Mouse (Mus musculus): ENCODE data around the gene Slc35a2. TPM values are rescaled to one million over a fixed set of nuclear protein-coding genes. Genes with fewer than 3 reads are reported as not detected.

Gene Slc35a2
- 38.3 TPM for total RNA-seq (2023)

DNA sequence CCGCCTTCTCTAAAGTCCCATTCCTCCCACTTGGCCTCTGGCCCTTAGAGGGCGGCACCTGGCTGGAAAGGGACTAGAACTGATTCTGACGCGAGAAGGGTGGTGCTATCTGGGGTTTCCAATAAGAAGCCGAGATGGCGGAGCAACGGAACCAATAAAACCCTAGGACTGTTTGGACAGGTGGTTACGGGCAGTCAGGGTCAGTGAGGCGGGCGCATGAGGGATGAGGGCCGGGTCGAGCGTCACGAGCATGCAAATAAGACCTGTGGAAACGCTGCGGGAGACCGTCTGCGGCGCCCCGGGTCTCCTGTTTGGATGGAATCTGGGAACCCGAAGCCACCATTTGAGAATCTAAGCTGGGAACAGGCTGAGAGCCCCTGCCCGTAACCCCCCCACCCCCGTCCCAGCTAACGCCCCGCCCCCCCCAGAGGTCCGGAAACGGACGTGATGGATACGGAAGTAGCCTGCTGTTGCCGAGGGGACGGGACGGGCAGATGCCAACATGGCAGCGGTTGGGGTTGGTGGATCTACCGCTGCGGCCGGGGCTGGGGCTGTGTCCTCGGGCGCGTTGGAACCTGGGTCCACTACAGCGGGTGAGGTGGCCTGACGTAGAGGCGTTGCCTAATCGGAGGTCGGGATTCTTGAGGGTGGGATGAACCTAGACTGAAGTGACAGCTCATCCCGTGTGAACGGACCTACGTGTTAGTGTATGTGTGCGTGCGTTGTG is at the start of gene Slc35a2:
Gene Slc35a2 (plus strand): TSS at position 188 of the 727 bp plus-strand sequence.

DNA sequence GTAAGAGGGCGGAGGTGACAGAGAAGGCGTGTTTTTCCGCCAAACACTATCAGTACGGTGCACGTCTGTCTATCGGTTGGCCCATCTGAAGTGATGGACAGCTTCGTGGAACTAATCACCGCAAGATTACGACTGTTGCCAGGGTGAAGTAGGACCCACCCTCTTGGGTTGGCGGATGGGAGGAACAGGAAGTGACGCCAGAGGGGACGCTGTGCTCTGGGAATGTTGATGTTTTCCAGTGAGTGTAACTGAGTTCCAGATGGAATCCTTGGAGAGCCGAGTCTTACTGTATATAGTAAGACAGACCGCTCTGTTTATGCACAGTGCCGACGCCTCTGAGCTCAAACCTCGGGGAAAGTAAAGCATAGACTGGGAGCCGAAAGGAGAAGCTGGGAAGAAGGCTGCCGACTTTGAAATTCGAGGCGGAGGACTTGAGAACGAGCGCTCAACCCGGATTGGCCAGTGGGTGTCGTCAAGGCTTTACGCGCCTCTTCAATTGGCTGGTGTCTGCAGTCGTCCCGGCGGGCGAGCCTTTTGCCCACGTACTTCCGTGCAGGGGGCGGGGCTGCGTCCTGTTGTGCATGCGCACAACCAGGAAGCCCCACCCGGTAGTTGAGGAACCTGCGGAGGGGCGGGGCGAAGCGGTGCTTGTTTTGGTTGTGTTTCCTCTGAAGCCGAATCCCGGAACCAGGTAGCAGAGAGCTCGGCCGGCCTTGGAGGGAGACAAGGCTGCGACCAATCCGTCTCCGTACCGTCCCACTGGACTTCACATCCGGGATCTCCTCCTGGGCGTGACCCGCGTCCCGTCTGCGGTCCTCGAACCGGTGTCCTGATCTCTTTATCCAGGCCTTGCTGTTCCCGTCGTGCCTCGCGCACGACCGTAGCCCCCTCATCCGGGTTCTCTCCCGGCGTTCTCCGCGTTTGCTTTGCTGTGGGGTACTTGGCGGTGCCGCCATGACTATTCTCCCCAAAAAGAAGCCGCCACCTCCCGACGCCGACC is 42.4 kb upstream of the Slc35a2 start, which contains the start of gene Otud5:
Gene Otud5 (plus strand): TSS at position 202 of the 1,000 bp plus-strand sequence.

DNA sequence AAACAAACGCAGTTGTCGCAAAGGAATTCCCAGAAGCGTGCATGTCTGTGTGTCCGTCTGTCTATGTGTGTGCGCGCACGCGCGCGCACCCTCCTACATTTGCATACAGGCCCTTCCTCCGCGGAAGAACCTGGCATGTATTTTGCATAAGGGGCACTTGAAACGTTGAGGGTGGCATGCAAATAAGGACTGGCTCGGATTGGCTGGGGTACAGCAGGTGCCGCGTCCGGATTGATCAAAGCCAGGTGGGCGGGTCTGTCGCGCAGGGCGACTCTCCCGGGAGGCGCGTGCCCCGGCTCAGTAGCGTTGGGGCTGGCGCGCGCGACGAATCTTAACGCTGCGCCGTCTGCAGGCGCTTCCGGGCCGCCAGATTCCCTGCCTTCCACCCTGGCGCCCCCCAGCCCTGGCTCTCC is 5.8 kb upstream of the Slc35a2 start, which contains the start of gene Pim2:
Gene Pim2 (plus strand): TSS at position 256 of the 413 bp plus-strand sequence.

DNA sequence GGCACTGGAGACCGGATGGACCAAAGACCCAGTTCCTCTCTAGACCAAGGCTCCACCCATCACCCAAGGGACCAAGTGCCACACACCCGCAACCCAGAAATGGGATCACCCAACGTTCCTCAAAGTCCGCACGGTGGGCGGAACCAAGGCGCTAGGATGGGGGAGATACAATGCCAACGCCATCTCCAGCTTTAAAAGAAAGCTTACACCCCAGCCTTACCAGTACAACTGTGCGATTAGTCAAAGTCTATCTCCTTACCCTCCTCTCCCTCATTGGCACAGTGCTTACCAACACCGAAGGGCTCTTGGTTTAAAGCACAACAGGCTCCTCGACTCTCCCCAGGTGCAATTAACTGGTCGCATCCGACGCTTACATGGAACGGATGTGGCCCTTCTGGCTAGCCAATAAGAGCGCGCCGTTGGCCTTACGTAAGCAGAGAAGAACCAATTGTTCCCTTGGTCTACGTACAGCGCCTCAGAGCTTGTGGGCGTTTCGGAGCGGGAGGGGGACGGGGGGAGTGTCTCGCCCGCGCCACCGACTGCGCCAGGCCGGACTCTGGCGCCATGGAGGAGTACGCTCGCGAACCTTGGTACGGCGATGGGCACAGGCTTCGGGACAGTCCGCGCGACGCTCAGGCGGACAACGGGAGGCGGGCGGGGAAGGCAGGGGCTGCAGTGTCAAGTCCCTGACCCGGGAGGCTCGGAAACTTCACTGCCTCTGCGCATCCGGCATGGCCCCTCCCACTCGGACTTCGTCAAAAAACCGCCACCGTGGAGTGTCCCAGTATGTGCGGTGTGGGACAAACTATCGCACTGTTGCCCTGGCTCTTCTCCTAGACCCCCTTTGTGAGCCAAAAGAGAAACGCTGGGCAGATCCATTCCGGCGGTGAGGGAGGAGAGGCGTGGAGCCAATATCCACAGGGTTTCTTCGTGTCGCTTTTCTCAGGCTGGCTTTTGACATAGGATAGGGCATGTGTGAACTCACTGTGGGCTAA is 15.3 kb downstream of the Slc35a2 start, which contains the start of the genes Pqbp1 and Timm17b:
Gene Pqbp1 (minus strand): TSS at position 390 of the 995 bp plus-strand sequence.
Gene Timm17b (plus strand): TSS at position 478 of the 995 bp plus-strand sequence.

DNA sequence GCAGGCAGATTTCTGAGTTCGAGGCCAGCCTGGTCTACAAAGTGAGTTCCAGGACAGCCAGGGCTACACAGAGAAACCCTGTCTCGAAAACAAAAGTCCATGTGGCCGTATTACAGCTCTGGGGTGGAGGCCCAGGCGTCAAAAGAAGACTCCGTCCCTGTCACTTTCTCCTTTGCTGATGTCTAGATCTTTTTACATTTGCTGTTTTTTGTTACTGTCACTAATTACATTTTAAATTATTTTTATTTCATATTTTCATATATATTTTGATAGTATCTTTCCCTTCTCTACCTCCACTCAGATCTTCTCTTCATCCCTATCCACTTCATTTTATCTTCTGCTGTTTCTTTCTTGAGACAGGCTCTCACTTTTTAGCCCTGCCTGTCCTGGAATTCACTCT is 23.9 kb downstream of the Slc35a2 start, which contains the start of gene Gm10491:
Gene Gm10491 (minus strand): TSS at position 101 of the 400 bp plus-strand sequence.

DNA sequence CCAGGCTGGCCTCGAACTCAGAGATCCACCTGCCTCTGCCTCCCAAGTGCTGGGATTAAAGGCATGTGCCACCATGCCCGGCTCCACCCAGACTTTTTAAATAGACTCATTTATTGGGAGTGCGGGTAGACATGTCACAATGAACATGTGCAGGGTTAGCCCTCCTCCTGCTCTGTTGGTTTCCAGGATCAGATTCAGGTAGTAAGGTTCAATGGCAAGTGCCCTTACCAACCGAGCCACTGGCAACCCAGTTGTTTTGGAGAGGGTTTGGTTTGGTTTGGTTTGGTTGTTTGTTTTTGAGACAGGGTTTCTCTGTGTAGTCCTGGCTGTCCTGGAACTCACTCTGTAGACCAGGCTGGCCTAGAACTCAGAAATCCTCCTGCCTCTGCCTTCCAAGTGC is 25.4 kb downstream of the Slc35a2 start, which contains the start of gene Gm10490:
Gene Gm10490 (plus strand): TSS at position 301 of the 400 bp plus-strand sequence.

DNA sequence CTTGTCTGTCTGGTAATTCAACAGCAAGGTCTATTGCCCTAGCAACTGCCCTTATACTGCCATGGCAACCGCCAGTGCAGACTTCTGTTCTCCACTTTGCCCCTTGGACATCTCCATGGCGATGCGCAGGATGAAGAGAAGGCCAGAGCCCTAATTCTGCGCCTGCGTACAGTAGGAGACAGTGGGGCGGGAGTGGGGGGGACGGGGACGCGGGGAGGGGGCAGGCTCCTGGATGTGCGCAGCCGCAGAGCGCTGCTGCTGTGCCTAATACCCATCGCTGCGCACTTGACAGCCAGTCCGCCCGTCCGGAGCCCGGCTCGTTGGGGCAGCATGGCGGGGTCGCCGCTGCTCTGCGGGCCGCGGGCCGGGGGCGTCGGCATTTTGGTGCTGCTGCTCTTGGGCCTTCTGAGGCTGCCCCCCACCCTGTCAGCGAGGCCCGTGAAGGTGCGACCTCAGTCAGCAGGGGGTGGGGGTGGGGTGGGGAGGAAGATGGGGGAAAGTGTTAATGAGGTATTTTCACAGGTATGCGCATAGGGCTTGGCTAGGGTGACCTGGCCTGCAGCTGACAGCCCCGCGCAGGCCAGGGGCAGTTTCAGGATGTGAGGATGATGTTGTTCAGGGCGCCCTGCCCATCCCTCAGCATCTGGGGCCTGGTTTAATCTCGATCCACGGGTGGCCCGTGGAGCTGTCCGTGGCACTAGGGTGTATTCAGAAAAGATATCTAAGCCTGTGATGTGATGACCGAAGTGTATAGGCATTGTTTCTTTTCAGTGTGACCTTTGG is 36.0 kb downstream of the Slc35a2 start, which contains the start of gene Pcsk1n:
Gene Pcsk1n (plus strand): TSS at position 222 of the 783 bp plus-strand sequence.

DNA sequence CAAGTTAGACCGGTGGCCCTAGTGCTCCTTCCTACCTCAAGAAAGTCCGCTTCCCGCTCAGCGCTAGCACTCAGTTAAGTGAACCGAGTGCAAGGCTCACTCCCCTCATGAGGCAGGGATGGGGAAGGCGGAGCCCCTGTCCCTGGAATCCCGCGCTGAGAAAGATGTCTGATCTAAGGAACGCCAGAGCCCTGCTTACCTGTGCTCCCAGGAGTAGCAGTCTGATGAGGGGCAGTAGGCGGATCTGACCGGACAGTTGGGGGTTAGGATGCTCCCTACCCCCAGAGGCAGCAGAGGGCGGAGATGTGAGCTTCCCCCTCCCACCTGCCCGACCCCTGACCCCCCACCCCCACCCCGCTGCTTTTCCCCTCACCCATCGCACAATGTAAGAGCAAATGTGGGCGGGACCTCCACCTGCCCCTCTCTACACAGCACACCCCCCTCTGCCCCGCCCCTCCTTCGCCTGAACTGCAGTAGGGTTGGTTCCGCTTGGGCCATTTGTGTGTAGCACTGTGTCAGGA is 44.5 kb downstream of the Slc35a2 start, which contains the start of gene Eras:
Gene Eras (minus strand): TSS at position 338 of the 521 bp plus-strand sequence.

Other genes starting within 250 kb of the Slc35a2 start
- gene Syp, start 245.6 kb upstream of the Slc35a2 start, total RNA-seq (2023): 0.49 TPM
- 31.4 TPM for gene Prickle3, start 226.8 kb upstream of the Slc35a2 start, total RNA-seq (2023)
- gene Plp2, start 212.6 kb upstream of the Slc35a2 start, total RNA-seq (2023): 43.3 TPM
- not detected for gene Magix, start 202.8 kb upstream of the Slc35a2 start, total RNA-seq (2023)
- 49.5 TPM for gene Gpkow, start 186.9 kb upstream of the Slc35a2 start, total RNA-seq (2023)
- 111 TPM for gene Wdr45, start 169.7 kb upstream of the Slc35a2 start, total RNA-seq (2023)
- not detected for gene Gm45208, start 161.8 kb upstream of the Slc35a2 start, total RNA-seq (2023)
- 17.0 TPM for gene Praf2, start 155.6 kb upstream of the Slc35a2 start, total RNA-seq (2023)
- not detected for gene Ccdc120, start 133.1 kb upstream of the Slc35a2 start, total RNA-seq (2023)
- 22.2 TPM for gene Tfe3, start 121.5 kb upstream of the Slc35a2 start, total RNA-seq (2023)
- gene Gripap1, start 94.3 kb upstream of the Slc35a2 start, total RNA-seq (2023): 175 TPM
- 0.80 TPM for gene Kcnd1, start 61.7 kb upstream of the Slc35a2 start, total RNA-seq (2023)
- 214 TPM for gene Otud5, start 42.7 kb upstream of the Slc35a2 start, total RNA-seq (2023)
- gene Pim2, start 5.8 kb upstream of the Slc35a2 start, total RNA-seq (2023): 121 TPM
- gene Pqbp1, start 15.2 kb downstream of the Slc35a2 start, total RNA-seq (2023): 68.3 TPM
- gene Timm17b, start 15.3 kb downstream of the Slc35a2 start, total RNA-seq (2023): 31.9 TPM
- gene Gm10491, start 23.8 kb downstream of the Slc35a2 start, total RNA-seq (2023): not detected
- gene Gm10490, start 25.5 kb downstream of the Slc35a2 start, total RNA-seq (2023): not detected
- gene Pcsk1n, start 35.8 kb downstream of the Slc35a2 start, total RNA-seq (2023): not detected
- not detected for gene Eras, start 44.6 kb downstream of the Slc35a2 start, total RNA-seq (2023)
- 11.2 TPM for gene Hdac6, start 63.9 kb downstream of the Slc35a2 start, total RNA-seq (2023)
- 0.61 TPM for gene Gata1, start 94.0 kb downstream of the Slc35a2 start, total RNA-seq (2023)
- gene Glod5, start 134.5 kb downstream of the Slc35a2 start, total RNA-seq (2023): not detected
- 32.6 TPM for gene Suv39h1, start 190.7 kb downstream of the Slc35a2 start, total RNA-seq (2023)
- 100 TPM for gene Was, start 206.5 kb downstream of the Slc35a2 start, total RNA-seq (2023)
- gene Wdr13, start 248.9 kb downstream of the Slc35a2 start, total RNA-seq (2023): 44.8 TPM